Mouse (Mus musculus) cortical plate, adult 2 months (tissue): ENCODE results near the gene Ppil2. TPM values are rescaled to one million over a fixed set of nuclear protein-coding genes. Genes with fewer than 3 reads are reported as not detected.

Experiments used
- H3K27ac ChIP-seq: fragments of 200-500 bp; 2 replicates; pipeline ENCODE4 v1.5.1; 2012; ENCODE audit warnings: low read length, control low read depth, inconsistent platforms; ENCODE audit not compliant: insufficient read depth
- H3K4me1 ChIP-seq: fragments of 200-500 bp; 2 replicates; pipeline ENCODE4 v1.6.1; 2011; ENCODE audit warnings: low read length; ENCODE audit not compliant: control insufficient read depth, insufficient read depth
- H3K4me3 ChIP-seq: fragments of 200-500 bp; 2 replicates; pipeline ENCODE4 v1.5.1; 2011; ENCODE audit warnings: mild to moderate bottlenecking, low read length, control low read depth; ENCODE audit not compliant: insufficient read depth
- CTCF ChIP-seq: fragments of 200-500 bp; IDR thresholded peaks from 2 replicates; pipeline ENCODE4 v1.5.1; 2011; ENCODE audit warnings: mild to moderate bottlenecking, control low read depth, low read length; ENCODE audit not compliant: insufficient read depth; ENCODE audit errors: extremely low read depth
- POLR2A ChIP-seq: fragments of 200-500 bp; IDR thresholded peaks from 2 replicates; pipeline ENCODE4 v1.6.1; 2011; ENCODE audit warnings: mild to moderate bottlenecking, low read length, control low read depth; ENCODE audit not compliant: insufficient read depth; ENCODE audit errors: extremely low read depth
- polyA plus RNA-seq: library from polyadenylated mRNA; depleted of rRNA; stranded (reverse); fragments of >200 nt; gene quantifications from 2 replicates; pipeline ENCODE4 v1.2.3, GENCODE M21; 2012; rRNA removed

Ppil2 gene
- polyA plus RNA-seq, result 108 and 114 TPM in 2 replicates

- Histone ChIP-seq H3K27ac (no peak within 1 kb of the TSS), H3K4me3 (peak within 1 kb of the TSS; percentile 86), H3K4me1 (peaks cover 3% of the 10 kb centered on the region; the same call in 1 of the 2 replicates)
- TF ChIP-seq POLR2A, result peak; percentile 94
- no peak for TF ChIP-seq CTCF
Observed at GRCm38 (mm10) chr16:17110771-17111743, at the start of gene Ppil2. Ppil2 (minus strand) TSS chr16:17111257.

GRCm38 (mm10) chr16:17154346-17154745 lies 43.3 kb upstream of the Ppil2 start:
- TF ChIP-seq POLR2A, result no peak
- no peak for TF ChIP-seq CTCF

GRCm38 (mm10) chr16:17151874-17152273 lies 40.8 kb upstream of the Ppil2 start:
- H3K4me3 ChIP-seq, result no peak overlapping the region
- H3K27ac ChIP-seq, result no peak overlapping the region
- TF ChIP-seq POLR2A (no peak), CTCF (no peak)
- H3K4me1 ChIP-seq, result no peaks in the 10 kb centered on the region

More at GRCm38 (mm10) chr16:17154346-17154745, 43.3 kb upstream of the Ppil2 start:
- Histone ChIP-seq H3K4me3 (no peak overlapping the region), H3K4me1 (peaks cover 3% of the 10 kb centered on the region; the same call in 1 of the 2 replicates), H3K27ac (no peak overlapping the region)

- no peak for TF ChIP-seq CTCF
- TF ChIP-seq POLR2A, result no peak
- Histone ChIP-seq H3K27ac (no peak overlapping the region), H3K4me1 (no peaks in the 10 kb centered on the region)
Observed at GRCm38 (mm10) chr16:17150520-17151258, 39.6 kb upstream of the Ppil2 start.

GRCm38 (mm10) chr16:17148084-17148483 lies 37.0 kb upstream of the Ppil2 start:
- peak overlapping the region; percentile 59; the same call in 1 of the 2 replicates for H3K4me3 ChIP-seq
- TF ChIP-seq POLR2A (no peak), CTCF (no peak)
- H3K4me1 ChIP-seq, result no peaks in the 10 kb centered on the region
- H3K27ac ChIP-seq, result no peak overlapping the region

More at GRCm38 (mm10) chr16:17150520-17151258, 39.6 kb upstream of the Ppil2 start:
- no peak overlapping the region for H3K4me3 ChIP-seq

GRCm38 (mm10) chr16:17147391-17147929 lies 36.4 kb upstream of the Ppil2 start:
- no peak for TF ChIP-seq POLR2A
- no peak for TF ChIP-seq CTCF
- H3K4me1 ChIP-seq, result no peaks in the 10 kb centered on the region
- peak overlapping the region; percentile 59 for H3K4me3 ChIP-seq
- H3K27ac ChIP-seq, result no peak overlapping the region

GRCm38 (mm10) chr16:17146772-17147235 lies 35.7 kb upstream of the Ppil2 start, which contains the start of gene Ccdc116:
Ccdc116 (minus strand) TSS chr16:17147229.
- no peak within 1 kb of the TSS for H3K27ac ChIP-seq
- TF ChIP-seq CTCF (peak; percentile 29; the same call in 1 of the 2 replicates), POLR2A (peak; percentile 49; the same call in 1 of the 2 replicates)
- peak within 1 kb of the TSS; percentile 59 for H3K4me3 ChIP-seq
- no peaks in the 10 kb centered on the region for H3K4me1 ChIP-seq

GRCm38 (mm10) chr16:17144339-17144738 lies 33.3 kb upstream of the Ppil2 start, which contains the start of gene Ydjc:
Ydjc (plus strand) TSS chr16:17144621.
- TF ChIP-seq POLR2A (no peak), CTCF (no peak)
- no peak within 1 kb of the TSS for H3K4me3 ChIP-seq
- no peak within 1 kb of the TSS for H3K27ac ChIP-seq
- H3K4me1 ChIP-seq, result no peaks in the 10 kb centered on the region

- Histone ChIP-seq H3K4me3 (no peak overlapping the region), H3K4me1 (no peaks in the 10 kb centered on the region), H3K27ac (no peak overlapping the region)
- TF ChIP-seq CTCF (no peak), POLR2A (no peak)
Observed at GRCm38 (mm10) chr16:17137355-17137754, 26.3 kb upstream of the Ppil2 start.
